Mouse (Mus musculus): ENCODE measurements around the gene Mtus2.

Mtus2 gene

DNA sequence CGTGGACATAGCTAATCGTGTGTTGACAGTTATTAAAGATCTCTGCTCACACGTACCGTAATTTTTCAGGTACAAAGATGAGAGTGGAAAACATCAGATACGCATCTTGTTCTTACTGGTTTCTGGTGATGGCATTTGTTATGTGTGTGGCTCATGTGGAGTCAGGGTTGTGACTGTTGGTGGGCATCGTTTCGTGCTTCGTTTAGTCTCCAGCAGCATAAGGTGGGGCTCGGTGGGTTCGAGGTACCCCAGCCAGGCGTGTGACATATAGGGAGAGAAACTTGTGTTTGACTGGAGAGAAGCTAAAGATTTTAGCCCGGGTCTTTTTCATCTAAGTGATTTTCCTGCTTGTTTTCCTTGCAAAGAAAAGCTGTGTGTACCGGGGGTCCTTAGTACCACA lies 1.4 kb downstream of the Mtus2 start:
- DNase-seq, result no peak

DNA sequence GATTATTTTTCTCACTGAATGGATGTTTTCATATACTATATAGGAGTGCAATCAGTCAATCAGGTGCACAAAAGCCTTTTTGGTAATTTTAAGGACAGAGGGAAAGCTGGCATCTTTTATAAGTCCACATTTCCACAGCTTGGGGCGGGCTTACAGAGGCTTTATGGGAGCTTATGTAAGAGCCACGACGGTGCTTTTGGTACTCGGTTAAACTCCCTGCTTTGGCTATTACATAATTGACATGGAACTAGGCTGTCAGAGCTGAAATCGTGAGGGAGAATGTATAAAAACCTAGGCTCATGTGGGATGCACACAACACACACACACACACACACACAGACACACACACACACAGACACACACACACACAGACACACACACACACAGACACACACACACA lies 2.0 kb downstream of the Mtus2 start:
- no peak for DNase-seq

DNA sequence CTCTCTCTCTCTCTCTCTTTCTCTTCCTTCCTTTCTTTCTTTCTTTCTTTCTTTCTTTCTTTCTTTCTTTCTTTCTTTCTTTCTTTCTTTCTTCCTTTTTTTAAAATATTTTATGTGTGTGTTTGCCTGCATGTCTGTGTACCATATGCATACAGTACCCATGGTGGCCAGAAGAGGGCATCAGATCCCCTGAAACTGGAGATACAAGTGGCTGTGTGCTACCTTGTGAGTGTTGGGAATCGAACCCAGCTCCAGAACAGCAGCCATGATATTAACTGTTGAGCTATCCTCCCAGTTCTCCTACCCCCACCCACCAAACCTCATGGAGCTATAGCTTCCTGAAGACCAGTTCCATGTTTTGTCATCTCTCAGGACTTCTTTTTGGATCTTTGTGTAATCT lies 3.7 kb downstream of the Mtus2 start:
- DNase-seq, result peak; percentile 8

DNA sequence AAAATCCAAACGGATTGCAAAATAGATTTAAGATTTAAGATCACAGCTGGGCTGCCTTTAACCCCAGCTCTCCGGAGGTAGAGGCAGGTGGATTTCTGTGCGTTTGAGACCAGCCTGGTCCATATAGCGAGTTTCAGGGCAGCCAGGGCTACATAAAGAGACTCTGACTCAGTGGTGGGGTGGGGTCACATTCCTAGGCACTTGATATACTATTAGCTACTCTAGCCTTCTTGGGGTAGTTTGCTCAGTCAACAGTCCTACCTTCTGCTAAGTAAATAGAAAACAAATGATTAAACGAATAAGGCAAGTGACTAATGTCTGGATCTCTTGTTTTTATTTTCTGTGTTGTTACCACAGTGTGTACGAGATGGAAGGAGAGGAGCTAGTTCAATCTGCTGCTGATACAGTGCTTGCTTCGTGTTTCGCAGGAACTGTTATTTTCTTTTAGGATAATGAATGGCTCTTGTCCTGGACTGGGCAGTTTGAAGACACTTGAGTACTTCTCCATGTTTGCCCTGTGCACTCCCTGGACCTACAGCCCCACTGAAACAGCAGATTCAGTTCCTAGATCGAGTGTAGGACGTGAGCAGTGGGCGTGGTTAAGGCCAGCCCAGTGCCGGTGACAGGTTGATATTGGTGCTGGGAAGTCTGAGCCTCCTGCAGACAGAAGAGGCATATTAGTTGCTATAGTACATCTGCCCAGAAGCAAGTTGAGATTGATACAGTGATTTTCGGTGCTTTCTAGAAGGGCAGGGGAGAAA lies 6.9 kb downstream of the Mtus2 start:
- no peak for DNase-seq

DNA sequence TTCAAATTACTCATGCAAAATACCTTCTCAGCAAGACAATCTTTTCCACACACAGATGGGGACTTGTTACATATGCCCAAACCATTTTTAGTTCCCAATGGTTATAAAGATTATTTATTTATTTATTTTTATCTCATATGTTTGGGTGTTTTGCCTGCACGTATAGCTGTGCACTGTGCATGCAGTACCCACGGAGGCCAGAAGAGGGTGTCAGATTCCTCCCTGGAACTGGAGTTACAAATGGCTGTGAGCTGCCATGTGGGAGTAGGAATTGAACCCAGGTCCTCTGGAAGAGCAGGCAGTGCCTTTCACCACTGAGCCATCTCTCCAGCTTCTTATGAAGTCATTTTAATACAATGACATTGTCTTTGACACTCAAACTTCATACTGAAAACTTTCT lies 7.7 kb downstream of the Mtus2 start:
- DNase-seq, result no peak

DNA sequence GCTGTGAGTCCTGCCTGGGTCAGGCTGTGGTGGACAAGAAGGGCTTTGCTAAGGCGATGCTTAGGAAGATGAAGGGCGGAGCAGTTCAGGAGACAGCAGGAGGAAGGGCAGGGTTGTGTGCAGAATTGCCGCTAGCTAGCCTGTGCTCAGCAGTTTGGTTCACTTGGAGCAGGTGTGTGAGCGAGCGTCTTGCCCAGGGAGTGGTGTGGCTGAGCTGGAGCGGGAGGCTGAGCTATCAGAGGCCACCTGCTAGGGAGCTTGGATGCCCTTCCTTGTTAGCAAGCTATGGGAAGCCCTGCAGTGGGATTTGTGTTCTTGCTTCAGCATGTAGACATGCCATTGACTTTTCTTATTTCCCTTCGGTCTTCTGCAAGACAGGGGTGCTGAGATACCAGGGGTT lies 9.5 kb downstream of the Mtus2 start:
- no peak for DNase-seq

DNA sequence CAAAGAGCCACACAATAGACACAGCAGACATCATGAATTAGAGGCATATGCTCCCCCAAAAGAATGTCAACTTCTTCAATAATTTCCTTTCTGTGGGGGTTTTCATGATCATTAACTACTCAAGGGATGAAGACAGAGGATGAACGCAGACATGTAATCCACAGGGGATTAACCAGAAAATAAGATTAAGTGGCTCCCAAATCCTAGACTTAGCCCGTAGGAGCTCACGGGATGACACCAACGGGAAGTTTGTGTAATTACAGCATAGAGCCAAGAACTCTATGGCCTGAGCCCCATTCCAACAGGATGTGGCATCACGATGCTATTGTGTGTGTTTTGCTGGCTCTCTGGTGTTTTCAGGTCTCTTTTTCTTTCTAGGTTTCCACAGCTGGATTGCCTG lies 12.4 kb downstream of the Mtus2 start:
- no peak for DNase-seq

DNA sequence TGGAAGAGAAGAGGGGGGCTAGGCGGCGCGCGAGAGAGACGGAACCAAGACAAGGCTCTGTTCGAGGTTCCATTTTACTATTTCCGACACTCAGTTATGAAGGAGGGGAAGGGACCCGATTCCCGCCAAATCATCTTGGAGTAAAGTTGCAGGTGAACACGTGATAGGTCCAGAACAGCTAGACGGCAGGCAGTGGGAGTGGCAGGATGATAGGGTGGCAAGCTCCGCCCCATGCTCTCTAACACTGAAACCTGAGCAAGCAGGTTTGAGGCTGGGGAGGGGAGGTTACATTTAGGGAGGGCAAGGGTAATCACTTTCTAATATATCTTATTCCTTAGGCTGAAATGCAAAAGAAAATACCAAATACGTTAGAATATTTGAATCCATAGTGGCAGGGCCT lies 18.9 kb downstream of the Mtus2 start:
- DNase-seq, result no peak

DNA sequence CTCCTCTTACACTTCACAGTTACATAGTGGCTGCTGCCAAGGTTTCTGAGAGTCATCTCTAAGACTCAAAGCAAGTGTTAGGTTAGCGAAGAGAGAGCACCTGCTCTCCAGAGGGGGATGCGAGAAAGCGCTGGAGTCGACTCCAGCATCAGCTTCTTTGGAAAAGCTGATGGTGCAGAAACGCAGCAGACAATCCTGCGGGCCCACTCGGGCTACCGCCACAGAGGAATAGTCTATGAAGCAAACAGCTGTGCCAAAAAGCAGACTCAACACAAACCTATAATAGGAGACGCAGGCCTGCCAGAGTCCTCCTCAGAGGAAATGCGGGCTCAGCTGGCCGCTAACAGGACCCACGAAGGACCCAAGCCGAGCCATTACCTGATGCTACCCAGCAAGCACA lies 23.5 kb downstream of the Mtus2 start:
- DNase-seq, result no peak

DNA sequence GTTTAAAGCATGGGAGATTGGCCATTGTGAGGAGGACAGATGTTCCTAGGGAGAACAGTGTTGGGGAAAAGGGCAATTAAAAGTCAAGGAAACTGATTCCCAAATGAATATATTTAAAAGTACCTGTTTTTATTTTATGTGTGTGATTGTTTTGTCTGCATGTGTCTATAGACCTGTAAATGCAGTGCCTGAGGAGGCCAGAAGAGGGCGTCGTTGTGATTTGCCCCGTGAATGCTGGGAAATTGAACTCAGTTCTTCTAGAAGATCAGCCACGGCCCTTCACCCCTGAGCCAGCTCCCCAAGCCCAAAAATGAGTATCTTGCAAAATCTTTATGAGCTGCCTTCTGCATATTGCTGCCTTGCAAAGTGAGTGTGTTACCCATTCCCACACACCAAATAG lies 33.2 kb downstream of the Mtus2 start:
- DNase-seq, result no peak

DNA sequence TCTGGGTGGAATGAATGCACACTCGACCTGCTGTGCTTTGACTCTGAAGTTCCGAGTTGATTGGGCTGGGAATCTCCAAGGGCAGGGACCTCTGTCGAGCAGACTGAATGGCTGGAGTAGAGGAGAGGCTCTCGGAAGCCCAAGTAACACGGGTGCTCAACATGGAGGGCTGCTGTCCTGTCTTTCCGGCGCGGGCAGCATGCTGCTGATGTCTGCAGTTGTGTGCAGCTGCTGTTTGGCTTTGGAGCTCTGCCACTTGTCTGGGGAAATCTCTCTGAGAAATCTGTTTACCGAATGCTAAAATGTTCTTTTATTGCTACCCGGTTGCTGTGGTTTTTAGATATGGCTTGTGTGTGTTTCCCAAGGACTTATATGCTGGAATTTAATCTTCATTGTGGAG lies 33.7 kb downstream of the Mtus2 start:
- DNase-seq, result no peak

DNA sequence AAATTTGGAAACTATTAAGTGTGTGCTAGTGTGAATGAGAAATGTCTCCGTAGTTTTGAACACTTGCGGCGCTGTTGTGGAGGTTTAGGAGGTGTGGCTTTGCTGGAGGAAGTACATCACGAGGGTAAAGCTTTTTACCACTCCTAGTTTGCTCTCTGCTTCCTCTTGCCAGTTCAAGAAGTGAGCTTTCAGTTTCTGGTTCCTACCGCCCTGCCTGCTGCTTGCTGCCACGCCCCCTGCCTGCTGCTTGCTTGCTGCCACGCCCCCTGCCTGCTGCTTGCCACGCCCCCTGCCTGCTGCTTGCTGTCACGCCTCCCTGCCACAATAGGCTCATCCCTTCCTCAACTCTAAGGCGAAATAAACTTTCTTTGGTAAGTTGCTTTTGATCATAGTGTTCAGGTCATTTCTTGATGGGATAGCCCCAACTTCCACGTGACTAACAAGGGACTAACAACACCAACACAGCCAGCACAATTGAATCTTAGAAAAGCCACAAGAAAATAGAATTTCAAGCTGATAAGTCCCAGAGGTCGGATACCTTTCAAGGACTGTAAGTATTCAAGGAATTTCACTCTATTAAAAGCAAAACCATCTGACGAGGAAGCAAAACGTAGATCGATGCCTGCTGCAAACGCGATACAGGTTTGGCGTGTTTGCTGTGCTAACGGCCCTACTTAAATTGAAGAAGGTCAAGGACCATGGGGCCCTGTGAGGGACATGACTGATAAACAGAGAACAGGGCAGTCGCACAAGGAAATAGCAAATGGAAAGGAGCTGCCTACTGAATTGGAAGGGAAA lies 35.7 kb downstream of the Mtus2 start:
- peak; percentile 64 for DNase-seq

DNA sequence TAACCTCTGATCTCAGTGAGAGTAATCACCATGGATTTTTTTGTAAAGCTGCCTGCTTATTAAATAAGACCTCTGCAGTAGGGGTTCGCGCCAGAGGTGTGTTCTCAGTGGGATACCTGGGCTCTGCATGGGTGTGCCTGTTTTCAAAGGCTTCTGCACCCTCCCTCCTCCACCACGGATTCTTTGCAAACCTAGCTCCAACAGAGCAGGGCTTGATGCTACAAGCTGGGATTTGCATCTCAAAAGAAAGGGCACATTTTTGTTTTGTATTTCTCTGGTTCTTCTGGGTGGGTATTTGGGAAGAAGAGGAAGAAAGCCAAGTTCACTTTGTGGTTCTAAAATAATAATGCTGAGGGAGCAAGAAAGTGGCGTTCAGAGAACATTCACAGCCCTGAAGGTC lies 48.1 kb downstream of the Mtus2 start:
- DNase-seq, result no peak

DNA sequence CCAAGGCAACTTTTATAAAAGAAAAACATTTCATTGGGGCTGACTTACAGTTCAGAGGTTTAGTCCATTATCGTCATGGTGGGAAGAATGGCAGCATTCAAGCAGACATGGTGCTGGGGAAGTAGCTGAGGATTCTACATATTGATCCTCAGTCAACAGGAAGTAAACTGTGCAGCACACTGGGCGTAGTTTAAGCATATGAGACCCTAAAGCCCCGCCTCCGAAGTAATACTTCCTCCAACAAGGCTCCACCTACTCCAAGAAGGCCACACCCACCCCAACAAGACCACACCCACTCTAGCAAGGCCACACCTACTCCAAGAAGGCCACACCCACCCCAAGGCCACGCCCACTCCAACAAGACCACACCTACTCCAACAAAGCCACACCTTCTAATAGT lies 55.0 kb downstream of the Mtus2 start:
- no peak for DNase-seq

DNA sequence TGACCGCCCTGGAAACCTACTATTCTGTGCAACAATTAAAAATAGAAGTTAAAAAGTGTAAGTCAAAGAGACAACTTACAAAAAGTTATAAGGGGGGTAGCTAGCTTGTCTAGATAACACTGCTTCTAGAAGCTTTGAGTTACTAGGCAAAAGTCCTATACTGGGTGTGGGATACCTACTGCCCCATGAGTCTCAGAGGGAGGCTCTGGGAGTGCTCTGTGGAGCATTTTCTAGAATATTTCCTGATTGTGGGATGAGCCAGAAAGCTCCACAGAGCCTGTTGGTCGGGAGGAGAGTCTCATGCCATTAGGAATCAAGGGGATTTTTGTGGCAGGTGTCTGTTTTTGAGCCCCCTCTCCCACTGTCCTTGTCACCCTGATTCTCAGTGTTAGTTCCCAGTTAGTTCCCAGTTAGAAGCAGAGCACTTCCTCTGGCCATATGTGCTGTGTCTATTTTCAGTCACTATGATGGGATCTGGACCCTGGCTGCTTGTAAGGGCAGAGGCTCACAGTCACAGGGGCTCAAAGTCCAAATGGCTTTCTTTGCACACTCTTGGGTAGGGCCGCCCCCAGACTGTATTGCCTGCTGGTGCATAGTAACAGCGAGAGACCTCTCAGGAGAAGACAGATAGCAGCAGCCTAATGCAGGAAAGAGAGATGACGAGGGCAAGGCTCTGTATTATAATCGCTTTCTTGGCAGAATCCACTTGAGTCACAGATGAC lies 57.2 kb downstream of the Mtus2 start:
- no peak for DNase-seq

DNA sequence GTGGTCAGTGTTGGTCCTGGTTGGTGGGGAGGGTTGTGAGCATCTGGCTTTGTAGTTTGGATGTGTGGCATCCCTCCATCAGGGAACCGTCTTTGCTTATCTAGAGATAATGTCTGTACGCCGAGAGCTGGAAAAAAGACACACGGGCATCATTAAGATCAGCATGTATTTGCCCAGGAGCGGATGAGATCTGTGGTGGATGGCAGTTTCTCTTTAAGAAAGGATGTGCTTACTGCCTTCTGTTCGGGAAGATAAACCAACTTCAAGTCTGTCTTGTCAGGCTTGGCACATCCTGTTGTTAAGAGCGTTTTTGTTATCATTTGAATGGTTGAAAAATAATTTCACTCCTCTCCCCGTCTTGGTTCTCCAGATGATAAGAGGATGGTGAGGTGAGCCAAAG lies 58.3 kb downstream of the Mtus2 start:
- DNase-seq, result no peak

DNA sequence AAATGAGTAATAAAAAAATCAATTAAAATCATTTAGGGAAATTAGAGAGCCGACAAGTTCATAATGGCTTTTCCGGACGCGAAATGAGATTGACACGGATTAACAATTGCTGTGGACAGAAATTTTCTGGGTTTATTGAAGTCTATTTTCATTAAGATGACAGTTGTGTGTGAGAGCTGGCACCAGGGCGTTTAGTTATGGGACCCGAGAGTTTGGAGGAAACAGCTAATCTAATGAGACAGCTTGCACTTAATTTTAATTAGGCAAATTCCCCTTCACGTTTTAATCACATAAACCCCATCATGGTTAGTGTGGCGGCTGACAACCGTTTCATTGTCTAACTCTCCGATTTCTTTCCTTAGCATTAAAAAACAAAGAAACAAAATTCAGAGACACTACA lies 60.3 kb downstream of the Mtus2 start:
- DNase-seq, result no peak

DNA sequence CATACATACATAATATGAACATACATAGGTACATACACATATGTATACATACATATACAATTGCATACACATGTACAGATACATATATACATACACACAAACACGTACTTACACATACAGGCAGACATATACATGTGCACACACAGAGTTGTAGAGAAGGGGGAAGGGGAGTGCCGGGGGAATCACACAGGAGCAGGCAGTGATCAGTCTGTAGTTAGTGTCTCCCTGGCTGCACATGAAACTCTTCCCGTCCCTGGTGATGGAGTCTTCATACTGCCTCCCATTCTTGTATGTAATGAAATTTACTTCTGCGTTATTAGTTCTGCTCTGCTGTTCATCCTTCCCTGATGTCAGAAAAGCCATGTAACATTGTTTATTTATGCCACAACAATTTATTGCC lies 65.7 kb downstream of the Mtus2 start:
- no peak for DNase-seq

DNA sequence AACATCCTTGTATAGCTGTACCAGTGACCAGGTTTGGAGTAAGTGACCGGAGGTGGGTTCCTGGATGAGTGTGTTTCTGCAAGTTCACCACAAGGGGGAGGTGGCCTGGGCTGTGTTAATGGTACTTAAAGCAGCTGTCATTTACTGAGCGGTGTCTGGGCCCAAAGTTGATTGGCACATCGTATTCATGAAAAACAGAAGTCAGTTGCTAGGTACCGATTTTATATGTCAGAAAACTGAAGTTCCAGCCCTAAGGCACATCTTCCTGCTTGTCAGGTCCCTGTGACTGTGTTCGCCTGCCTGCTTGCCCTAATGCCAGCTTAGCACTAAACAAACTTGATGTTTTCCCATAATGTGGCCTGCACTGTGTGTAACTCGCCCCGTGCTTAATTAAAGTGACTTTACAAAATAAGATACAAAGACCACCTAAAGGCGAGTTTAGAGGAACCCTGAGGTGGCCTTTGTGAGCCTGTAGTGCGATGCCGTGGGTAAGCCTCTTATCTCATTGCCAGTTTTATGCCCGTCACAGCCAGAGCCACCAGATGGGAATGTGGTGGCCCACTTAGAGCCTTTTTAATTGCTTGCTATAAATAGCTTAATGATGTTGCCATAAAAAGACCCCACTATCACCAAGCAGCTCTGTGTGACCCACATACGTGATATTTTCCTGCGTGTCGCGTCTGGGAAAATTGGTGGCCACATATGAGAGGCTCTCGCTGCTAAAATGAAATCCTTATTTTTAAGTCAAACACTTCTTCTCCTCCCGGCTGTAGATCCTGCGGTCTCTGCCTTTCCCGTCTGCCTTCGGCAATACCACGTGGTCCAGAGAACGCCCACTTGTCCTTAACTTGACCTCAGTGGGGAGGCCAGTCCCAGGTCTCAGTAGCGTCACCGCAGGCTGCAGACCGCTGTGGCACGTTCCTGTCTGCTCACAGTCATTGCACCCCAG lies 69.6 kb downstream of the Mtus2 start:
- no peak for DNase-seq

DNA sequence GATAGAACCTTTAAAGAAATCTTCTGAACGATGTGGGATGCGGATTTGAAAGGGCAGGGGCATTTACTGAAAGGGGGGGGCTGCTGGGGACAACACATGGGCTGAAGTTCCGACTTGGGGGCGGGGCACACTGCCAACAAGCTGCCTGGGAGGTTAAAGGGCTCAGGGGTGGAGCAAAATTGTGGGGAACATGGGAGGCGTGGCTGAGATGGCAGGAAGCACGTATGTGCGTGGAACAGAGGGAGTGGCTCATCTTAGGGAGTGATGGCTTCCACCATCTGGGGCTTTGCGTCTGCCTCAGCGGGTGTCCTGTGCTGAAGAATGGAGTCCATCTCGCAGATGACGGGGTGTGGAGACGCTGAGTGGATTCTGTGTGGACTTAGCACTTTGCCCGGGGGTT lies 70.9 kb downstream of the Mtus2 start:
- DNase-seq, result no peak

DNA sequence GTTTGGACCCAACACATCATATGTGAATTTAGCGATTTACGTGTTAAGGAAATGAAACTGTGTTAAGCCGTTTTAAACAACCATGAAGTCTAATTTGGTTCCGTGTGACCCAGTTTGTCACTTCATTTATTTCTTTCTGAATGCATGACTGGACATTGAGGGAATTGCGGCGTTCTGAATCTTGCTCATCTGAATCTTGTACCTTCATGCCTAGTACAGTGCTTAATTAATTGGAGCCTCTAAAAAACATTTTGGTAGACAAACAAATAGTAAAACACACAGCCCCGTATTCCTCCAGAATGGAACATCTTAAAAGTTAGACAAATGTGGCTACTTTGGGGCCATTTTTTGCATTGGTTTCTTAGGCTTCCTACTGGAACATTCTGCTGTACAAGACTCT lies 84.5 kb downstream of the Mtus2 start:
- no peak for DNase-seq

DNA sequence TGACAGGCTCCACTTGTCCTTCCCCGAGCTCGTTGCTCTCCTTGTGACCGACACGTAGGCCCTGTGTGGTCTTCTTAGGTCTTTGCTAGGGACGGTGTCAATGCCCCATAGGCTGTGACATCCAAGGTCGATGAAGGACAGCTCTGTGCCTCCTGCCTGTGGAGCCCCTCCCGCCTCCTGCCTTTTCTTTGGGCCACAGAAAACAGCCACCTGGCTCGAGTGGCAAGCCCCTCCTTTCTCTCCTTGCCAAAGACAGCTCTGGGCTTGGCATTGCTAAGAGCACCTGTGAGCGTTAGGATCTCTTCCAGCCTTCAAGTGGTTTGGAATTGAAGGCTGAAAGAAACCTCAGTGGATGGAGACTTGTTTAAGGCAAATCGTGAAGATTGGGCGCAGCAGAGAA lies 91.1 kb downstream of the Mtus2 start:
- DNase-seq, result no peak

DNA sequence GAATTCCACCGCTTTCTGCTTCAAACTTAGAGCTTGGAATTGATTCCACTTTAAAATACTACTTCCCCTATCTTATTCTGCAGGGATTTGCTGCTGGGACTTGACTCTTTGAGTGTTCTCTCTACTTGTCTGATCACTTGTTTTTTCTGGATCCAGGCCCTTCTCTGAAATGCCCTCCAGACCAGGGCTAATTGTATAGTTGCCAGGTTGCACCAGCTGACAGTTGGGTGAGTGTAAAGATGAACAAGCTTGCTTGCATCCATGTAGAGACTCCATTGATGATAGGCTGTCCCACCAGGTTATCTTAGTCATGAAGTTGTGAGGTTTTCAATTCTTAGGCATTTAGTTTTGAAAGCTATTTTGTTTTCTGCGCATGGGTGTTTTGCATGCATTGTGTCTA lies 92.2 kb downstream of the Mtus2 start:
- no peak for DNase-seq

Data from kidney, adult 9 months (tissue).